Mouse (Mus musculus): ENCODE results near the gene Ubald2.
"Not testable (repeated sequence)": the region's sequence is repeated elsewhere in the genome, so short reads cannot be mapped to it uniquely, and the experiment has no call there.

Gene Ubald2

DNA sequence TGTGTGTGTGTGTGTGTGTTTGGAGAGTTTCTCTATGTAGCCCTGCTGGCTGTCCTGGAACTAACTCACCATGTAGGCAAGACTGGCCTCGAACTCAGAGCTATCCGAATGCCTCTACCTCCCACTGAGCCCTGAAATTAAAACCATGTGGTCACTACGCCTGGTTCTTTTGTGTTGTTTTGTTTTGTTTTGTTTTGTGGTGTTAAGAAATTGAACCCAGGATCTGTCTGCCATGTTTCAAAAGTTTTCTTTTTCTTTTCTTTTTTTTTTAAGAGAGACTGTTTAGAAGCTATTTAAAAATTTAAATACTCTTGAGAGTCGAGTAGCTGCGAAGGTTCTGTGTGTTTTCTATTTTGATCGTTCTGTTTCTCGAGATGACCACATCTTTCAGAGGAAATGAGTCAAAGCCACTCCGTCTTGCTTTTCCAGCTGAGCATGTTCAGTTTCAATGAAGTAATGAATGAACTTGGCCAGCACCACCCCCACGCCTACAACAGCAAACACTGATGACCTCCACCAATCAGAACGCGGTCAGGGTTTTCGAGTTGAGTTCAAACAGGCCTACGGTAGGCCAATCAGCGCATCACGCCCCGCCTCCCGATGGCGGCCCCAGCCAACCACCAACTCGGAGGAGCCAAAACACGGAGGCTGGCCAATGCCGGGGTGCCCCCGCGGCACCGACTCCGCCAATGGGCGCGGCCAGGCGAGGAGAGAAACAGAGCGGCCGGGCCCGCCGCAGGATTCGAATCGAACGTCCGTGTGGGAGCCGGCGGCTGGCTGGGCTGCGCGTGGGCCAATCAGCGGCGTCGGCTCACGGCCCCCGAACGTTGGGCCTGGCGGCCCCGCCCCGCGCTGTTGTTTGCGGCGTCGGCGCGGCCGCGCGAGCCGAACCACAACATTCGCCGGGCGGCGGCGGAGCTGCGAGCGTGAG lies at the start of gene Ubald2:
Gene Ubald2, plus strand, starts transcription at position 739 of the 931 bp plus-strand sequence.
- DNase-seq (ENCODE audit: low spot score): peak; percentile 99

DNA sequence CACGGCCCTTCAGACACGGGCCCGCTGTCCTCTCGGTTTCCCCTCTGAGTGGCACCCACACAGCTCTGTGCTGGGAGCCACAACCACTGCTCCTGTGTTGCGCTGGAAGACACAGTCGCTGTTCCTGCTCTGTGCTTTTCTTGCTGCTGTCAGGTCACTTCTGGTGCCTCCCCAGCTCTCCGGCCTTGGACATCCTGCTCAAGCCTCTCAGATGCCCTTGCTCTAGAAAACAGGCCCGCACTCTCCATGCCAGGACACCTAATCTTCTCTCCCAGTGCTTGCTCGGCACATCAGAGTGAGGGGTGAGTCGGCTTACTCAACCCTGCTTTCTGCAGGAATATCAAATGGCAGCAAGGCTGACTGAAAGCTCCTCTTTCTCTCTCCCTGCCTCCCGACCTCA lies 49.7 kb upstream of the Ubald2 start:
- no peak for DNase-seq (ENCODE audit: low spot score)

DNA sequence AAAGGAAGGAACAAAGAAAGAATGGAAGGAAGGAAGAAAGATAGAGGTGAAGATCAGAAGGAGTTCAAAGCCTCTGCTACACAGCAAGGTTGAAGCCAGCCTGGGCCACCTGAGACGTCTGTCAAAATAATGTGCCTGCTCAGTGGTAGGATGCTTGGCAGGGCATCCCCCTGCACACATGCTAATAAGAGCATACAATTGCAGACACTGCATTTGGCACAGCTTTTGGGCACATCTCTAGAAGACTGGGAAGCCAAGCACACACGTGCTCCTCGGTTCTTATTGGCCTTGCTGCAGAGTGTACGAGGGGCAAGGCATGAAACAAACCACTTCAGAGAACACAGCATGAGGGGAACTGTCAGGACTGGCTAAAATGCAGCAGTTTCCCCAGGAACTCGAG lies 47.9 kb upstream of the Ubald2 start:
- no peak for DNase-seq (ENCODE audit: low spot score)

DNA sequence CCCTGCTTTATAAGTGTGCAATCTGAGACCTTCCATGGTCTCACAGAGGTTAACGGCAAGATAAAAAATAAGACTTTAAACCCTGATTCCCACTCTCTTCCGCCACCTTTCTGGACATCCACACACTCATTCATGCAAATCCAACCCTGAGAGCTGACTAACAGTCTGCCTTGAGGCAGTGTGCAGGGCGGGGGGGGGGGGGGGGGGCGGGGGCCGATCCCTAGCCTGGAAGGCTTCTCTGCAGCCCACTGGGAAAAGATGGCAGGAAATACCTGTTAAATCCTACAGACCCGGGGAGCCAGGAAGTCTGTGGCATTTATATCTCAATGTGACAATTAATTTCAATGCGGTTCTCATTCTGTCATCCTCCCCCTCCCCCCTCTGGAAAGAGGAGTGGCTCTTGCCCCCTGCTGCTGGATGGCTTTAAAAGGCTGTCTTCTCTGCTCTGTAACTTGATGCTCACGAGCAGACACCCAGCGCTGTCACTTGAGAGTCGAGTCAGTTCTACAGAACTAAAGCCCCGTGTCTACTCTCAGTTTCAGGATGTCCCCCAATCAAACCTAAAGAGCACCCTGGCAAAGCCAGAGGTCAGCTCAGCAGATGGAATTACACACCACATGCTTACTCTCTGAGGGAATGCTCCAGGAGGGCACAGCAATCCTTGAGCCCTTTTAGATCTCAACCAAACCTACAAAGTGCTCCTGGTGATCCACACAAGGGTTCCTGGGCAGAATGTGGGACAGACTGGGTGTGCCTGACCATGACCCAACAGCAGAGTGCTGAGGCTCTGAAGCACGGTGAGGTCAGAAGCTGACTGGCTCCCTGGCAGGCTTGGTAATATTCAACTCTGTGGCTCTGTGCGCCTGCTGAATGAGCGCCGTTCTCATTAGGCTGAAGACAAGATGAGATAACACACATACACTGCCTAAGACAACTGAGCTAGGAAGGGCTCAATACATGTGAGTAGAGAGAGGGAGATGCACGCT lies 46.5 kb upstream of the Ubald2 start:
- no peak for DNase-seq (ENCODE audit: low spot score)

DNA sequence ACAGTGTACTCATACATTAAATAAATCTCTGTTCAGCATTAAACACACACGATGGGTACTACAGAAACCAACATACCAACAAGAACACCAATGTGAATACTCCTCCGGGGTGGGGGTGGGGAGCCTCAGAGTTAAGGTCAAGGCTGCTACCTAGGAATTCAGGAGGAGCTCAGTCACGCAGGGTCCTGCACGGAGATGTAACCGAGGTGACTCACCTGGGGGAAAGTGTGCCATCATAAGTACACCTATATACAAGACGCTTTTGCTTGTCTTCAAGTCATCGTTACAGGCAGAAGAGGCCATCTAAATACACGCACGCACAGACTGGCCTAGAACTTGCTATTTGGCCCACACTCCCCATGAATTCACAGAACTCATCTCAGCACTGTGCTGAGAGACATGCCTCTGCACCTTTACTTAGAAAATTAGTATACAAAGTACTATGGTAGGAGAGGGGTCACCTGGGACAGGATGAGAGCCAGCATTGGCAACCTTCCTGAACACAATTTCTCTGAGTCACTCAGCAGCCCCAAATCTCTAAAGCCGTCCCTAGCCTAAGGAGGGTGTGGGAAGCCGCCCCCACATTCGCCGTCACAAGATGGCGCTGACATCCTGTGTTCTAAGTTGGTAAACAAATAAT lies 44.9 kb upstream of the Ubald2 start:
- no peak for DNase-seq (ENCODE audit: low spot score)

DNA sequence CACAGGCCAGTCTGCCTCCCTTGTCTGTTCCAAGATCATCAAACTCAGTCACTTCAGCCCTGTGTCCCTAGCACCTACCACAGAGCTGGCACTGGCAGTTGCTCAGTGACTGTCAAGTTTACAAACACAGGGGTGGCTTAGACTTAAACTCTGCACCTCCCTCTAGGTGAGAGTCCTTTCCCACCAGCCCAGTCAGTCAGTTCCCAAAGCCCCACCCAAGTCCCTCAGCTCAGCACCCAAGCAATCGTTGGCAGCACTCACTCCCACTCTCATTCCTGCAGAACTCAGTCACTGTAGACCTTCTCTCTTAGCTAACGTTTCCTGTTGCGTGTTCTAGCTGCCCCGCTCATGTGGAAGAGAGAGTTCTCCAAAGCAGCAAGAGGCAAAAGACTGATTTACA lies 39.1 kb upstream of the Ubald2 start:
- no peak for DNase-seq (ENCODE audit: low spot score)

DNA sequence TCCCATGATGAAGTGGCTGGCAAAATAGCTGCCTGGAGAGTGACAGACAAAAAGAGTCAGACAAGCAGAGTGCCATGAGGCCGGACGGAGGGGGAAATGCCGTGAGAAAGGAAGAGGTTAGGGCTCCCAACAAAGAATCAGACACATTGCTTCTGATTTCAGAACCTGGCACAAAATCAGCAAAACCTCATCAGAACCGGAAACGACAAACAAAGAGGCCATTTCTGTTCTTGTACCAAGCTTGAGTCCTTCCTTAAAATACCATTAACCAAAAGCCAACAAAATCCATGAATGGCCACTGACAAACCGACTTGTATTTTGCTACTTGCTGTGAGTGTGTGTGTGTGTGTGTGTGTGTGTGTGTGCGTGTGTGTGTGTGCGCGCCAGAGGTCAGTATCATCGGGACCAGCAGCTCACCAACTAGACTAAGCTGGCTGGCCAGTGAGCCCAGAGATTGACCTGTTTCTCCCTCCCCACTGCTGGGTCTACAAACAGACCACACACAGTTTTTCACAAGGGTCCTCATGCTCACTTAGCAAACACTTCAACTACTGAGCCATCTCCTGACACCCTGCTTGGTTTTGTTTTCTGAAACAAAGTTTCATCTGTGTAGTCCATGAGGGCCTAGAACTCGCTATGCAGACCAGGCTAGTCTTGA lies 37.5 kb upstream of the Ubald2 start:
- no peak for DNase-seq (ENCODE audit: low spot score)

DNA sequence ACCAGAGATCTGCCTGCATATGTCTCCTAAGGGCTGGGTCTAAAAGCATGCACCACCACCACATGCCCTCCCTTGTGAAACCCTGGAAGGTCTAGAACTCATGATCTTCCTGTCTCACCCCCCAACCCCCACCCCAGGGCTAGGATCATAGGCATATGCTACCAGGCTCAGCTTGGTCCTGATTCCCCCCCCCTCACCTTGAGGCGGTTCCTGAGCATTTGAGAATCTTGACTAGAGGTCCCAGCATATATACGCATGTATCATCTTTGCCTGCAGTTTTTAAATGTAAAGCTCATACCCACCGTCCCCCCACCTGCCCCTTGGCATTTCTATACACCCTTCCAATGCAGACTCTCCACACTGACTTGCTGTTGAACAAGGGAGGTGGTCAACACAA lies 37.0 kb upstream of the Ubald2 start:
- DNase-seq (ENCODE audit: low spot score): no peak

DNA sequence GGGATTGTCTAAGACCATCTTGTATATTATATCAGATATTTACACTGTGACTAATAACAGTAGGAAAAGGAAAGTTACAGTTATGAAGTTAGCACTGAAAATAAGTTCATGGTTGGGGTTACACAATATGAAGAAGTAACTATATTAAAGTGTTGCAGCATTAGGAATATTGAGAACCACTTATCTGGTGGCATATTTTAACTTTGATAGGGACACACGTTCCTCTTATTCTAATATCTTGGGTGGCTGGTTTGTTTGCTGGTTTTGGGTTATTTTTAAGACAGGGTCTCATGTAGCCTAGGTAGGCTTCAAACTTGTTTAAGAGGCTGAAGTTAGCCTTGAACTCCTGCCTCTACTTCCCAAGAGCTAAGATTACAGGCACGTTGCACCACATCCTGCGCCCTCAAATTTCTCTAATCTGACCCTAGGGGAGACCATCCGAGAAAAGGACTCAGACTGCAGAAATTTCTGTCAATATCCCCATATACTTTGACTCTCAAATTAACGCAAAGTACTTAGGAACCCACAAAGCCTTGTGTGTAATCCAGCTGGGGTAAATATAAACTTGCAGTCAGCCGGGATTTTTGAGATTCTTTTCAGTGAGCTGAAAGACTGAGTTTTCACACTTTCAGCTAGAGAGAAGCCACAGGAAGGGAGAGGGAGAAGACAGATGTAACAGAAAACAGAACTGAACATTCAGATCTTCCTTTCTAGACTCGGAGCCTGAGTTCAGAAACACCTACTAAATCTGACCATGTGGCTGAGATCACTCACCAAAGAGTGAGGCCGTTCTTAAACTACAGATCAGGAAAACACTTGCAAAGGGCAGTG lies 36.2 kb upstream of the Ubald2 start:
- no peak for DNase-seq (ENCODE audit: low spot score)

DNA sequence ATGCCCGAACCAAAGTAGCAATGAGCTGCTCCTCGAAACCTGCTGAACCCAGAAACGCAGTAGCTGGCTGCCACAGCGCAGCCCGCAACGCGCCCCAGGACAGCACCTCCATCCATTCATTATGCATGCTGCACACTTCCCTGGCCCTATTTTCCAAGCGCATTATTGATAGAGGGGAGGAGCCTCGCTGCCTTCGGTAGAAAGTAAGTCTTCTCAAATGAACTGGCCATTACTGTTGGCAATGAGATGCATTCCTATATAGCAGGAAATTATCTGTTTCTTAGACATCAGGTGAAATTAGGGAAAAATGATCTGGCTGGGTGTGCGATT lies 35.6 kb upstream of the Ubald2 start:
- DNase-seq (ENCODE audit: low spot score): no peak

DNA sequence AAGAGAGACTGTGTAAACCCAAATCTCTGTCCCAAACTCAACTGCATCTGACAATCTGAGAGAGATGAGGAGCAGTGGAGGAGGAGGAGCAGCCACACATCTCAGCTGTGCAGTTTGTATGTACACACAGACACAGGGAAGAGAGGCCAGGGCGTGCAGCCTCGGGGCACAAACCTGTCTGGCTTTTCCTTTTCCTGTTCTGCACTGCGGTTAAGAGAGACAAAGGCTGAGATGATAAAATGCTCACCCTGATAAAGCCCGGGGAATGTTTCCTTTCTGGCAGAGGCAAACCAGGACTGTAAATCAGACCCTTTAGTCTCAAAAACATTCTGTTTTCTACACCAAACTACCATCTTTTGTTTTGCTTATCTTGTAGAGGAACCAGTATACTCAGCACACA lies 33.3 kb upstream of the Ubald2 start:
- DNase-seq (ENCODE audit: low spot score): no peak

DNA sequence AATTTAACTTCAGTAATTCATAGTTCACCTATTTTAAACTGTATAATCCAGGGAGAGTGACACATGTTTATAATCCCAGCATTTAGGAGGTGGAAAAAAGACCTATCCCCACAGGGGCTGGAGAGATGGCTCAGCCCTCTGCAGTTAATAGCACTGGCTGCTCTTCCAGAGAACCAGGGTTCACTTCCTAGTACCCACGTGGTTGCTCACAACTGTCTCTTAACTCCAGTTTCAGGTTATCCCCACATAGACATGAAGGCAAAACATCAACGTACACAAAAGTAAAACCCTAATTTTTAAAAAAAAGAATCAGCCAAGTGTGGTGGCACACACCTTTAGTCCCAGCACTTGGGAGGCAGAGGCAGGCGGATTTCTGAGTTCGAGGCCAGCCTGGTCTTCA lies 28.3 kb upstream of the Ubald2 start:
- no peak for DNase-seq (ENCODE audit: low spot score)

DNA sequence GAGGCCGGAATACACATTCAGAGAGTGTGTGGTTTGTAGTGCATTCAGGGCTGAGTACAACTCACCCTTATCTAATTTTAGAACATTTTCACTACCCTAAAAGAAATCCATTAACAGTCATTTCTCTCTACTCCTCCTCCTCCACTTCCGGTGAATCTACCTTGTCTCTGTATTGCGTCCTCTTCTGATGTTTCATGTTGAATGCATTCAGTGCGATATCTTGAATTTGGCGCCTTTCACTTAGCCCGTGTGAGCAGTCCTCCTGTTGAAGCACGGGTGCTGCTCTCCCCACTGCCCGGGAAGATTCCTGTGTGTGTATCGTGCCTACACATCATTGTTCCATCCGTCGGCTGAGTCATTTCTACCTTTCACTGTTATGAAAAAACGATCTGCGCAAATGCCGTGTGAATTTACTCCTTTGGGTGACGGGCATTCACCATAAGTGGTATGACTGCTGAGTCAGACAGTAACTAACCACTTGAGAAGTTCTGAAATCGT lies 27.6 kb upstream of the Ubald2 start:
- DNase-seq (ENCODE audit: low spot score): no peak

DNA sequence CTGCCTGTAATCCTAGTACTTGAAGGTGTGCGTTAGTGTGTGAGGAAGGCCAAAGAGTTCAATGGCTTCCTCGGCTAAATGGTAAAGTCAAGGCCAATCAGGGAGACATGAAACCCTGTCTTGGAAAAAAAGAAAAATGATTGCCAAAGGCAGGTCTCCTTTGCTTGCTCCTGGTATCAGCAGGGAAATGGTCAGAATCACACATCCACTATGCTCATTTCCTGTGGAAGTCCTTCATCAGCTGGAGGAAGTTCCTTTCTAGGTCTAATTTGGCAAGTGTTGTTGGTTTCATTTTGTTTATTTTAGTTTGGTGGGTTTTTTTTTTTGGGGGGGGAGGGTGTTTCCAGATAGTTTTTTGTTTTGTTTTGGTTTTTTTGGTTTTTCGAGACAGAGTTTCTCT lies 24.9 kb upstream of the Ubald2 start:
- DNase-seq (ENCODE audit: low spot score): no peak

DNA sequence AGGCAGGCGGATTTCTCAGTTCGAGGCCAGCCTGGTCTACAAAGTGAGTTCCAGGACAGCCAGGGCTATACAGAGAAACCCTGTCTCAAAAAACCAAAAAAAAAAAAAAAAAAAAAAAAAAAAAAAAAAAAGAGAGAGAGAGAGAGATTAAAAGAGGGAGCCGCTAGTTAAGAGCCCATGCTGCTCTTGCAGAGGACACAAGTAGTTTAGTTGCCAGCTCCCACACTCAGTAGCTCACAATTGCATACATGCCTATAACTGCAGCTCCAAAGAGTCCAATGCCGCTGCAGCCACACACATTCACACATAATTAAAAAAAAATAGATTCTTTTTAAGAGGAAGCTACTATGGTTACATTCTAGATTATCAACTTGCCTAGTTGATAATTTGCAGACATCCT lies 23.5 kb upstream of the Ubald2 start:
- DNase-seq (ENCODE audit: low spot score): not testable (repeated sequence)

DNA sequence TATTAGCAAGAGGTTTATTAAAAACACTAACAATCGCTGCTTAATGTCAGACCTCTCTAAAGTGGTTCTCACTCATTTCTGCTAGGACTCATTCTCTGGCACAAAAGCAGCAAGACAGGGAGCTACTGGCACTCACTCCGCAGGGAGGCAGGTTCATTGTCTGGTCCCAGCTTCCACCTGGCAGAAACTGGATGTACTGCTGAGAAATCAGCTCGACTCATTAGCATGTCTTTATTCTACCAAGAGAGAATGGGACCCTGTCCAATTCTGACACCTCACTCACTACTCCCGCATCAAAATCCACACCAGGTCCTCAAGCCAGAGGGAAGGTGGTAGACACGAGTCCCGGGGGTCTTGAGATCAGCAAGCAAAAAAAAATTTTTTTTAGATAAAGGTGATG lies 22.3 kb upstream of the Ubald2 start:
- DNase-seq (ENCODE audit: low spot score): no peak

DNA sequence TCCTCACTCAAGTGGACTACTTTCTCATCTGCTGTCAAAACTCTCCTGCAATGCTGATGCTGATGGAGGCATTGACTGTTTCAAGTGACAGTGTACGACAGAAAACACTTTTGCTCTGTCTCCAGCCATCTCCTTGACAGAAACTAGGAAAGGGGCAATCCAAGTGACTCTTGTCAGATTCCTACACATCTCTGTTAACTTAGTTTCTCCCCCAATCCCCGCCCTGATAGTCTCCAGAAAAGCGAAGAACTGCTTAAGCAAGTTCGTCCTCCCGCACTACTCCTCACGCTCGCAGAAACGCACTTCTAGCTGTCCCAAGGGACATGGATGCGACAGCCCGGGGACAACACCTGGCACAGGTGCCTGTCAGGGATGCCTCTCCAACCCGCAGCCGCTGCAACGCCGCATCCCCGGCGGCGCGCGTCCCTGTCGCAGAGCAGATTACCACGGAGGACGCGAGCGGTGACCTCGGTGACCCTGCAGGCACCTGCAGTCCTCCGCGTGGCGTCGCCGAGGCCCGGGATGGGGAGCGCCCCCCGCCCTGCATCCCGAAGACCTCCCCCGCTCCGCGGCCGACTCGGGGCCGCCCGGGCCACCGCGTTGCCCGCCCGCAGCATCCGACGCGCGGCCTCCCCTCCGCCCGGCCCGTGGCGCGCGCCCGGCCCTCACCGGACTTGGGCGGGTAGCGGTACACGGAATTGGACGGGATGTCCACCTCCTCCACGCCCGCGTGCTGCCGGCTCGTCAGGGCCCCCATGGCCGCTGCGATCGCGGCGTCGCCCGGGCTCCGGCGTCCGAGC lies 21.7 kb upstream of the Ubald2 start:
- DNase-seq (ENCODE audit: low spot score): no peak

DNA sequence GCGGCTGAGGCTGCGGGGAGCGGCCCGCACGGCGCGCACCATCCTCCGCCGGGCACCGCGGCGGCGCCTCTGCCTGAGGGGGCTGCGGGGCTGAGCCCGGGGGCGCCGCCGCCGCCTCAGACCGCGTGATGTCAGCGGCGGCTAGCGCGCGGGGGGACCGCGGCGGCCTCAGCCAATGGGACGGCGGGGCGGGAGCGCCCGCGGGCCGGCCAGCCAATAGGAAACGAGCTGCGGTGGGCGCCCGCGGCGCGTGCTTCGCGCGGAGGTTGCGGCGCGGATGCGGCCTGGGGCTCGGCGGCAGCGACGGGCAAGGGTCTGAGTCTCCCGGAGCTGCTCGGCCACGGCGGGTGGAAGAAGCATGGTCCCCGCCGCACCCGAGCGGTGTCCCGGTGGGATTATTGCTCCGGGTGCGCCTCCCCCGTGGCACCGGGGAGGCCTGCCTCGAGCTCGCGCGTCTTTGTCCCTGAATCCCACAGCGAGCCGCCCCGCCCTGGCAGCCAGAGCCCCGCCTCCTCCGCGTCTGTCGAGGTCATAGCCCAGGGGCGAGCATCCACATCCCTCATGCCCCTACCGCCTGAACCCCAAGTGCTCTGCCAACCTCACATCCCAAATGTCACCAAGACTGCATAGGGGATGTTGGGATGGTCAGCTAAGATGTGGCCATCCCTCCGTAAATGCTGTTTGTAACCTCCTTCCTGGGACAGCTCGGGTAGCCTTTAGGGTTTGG lies 20.8 kb upstream of the Ubald2 start, which contains the start of gene Rnf157:
Gene Rnf157, minus strand, starts transcription at position 129 of the 727 bp plus-strand sequence.
- peak; percentile 85 for DNase-seq (ENCODE audit: low spot score)

DNA sequence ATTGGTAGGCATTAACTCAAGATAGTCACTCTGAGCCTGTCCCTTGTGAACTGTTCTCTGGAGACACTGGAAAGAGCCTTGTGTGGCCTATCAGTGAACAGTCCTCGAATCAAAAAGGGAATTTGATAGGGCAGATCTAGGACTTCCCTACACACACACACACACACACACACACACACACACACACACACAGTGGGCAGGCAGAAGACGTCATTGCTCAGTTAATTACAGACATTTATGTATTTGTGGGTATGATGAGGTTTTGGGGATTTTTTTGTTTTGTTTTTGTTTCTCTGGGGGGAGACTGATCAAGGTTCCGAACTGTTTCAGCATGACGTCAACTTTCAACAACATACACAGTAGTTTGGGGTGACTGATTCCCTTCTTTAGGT lies 20.3 kb upstream of the Ubald2 start:
- DNase-seq (ENCODE audit: low spot score): no peak
